ENCODE assay signal across 8 mouse cellular contexts in genomic region chr8:123892586-123893155, GRCm38 (mm10). TPM values are rescaled to one million over a fixed set of nuclear protein-coding genes. Genes with fewer than 3 reads are reported as not detected.
DNase-seq lines count a peak whose midpoint lies in the region; ATAC-seq lines count a peak whose summit lies in the region.

No protein-coding gene starts in this region.

- peaks cover 71% of the 10 kb centered on the region for H3K27me3 ChIP-seq in liver, embryonic 11.5 days (replicated peaks; ENCODE audit: control insufficient read depth, insufficient read depth, low read length)
- peaks cover 51% of the 10 kb centered on the region for H3K27me3 ChIP-seq in limb, embryonic 11.5 days (ENCODE audit: control insufficient read depth, insufficient read depth, low read length)

- DNase-seq in liver, embryonic 11.5 days (ENCODE audit: low spot score) = no peak
- DNase-seq in liver = no peak
- peak; percentile 48 for DNase-seq in limb, embryonic 11.5 days (ENCODE audit: low spot score)
- peak; percentile 40 for DNase-seq in retina, postnatal 1 day
- no peak for DNase-seq in kidney, postnatal 25 days
- DNase-seq in layer of hippocampus, adult 9-11 months = no peak
- DNase-seq in frontal cortex, postnatal 36 days (ENCODE audit: low spot score in 2 of 2) = no peak

- no peak for ATAC-seq in liver, embryonic 11.5 days (replicated peaks; ENCODE audit: low FRiP score)
- ATAC-seq in erythroblast, adult 5-6 weeks (replicated peaks; ENCODE audit: low FRiP score, poor library complexity, severe bottlenecking) = 0 out of 2 replicates have a peak, but pooled peaks have one; percentile 9
- ATAC-seq in limb, embryonic 11.5 days (ENCODE audit: insufficient number of reproducible peaks, low FRiP score, low TSS enrichment, low read depth) = no peak

- no peak overlapping the region for H3K4me2 ChIP-seq in liver, embryonic 11.5 days
- H3K4me2 ChIP-seq in limb, embryonic 11.5 days (ENCODE audit: low read depth, severe bottlenecking) = no peak overlapping the region

- H3K4me3 ChIP-seq in liver, embryonic 11.5 days (ENCODE audit: low read depth, low read length) = peak overlapping the region; percentile 25; the same call in 1 of the 2 replicates
- no peak overlapping the region; the same call in 1 of the 2 replicates for H3K4me3 ChIP-seq in limb, embryonic 11.5 days (ENCODE audit: low read depth, low read length)

- H3K9me3 ChIP-seq in liver, embryonic 11.5 days (ENCODE audit: control insufficient read depth, low read length) = no peaks in the 10 kb centered on the region
- no peaks in the 10 kb centered on the region for H3K9me3 ChIP-seq in limb, embryonic 11.5 days (ENCODE audit: control insufficient read depth, low read length)

- H3K27ac ChIP-seq in liver, embryonic 11.5 days (ENCODE audit: low read depth, low read length) = no peak overlapping the region
- no peak overlapping the region for H3K27ac ChIP-seq in limb, embryonic 11.5 days (replicated peaks; ENCODE audit: low read depth, low read length)

- no peak overlapping the region for H3K9ac ChIP-seq in liver, embryonic 11.5 days (ENCODE audit: low read depth, low read length)
- H3K9ac ChIP-seq in limb, embryonic 11.5 days (ENCODE audit: low read length) = no peak overlapping the region

- 15% methylated on average over 30 of the region's 30 CpGs for WGBS in liver, embryonic 11.5 days
- WGBS in limb, embryonic 11.5 days = 8% methylated on average over 30 of the region's 30 CpGs

- no peaks in the 10 kb centered on the region for H3K36me3 ChIP-seq in liver, embryonic 11.5 days (ENCODE audit: control insufficient read depth, insufficient read depth, low read length)
- H3K36me3 ChIP-seq in limb, embryonic 11.5 days (ENCODE audit: control insufficient read depth, insufficient read depth, low read length) = no peaks in the 10 kb centered on the region

- no peaks in the 10 kb centered on the region for H3K4me1 ChIP-seq in liver, embryonic 11.5 days (replicated peaks; ENCODE audit: control insufficient read depth, insufficient read depth, low read length)
- H3K4me1 ChIP-seq in limb, embryonic 11.5 days (ENCODE audit: control insufficient read depth, insufficient read depth, low read length) = peaks cover 4% of the 10 kb centered on the region; the same call in 1 of the 2 replicates

RNA-seq across cellular contexts. Expression of gene Acta1, which starts 1.9 kb away (rescaled TPM):
- polyA plus RNA-seq in liver, embryonic 11.5 days (2014; fragmentation: Nextera tagmentation; extraction: Ambion mirVana) = 2.5 and 6.7 TPM in 2 replicates
- total RNA-seq in erythroblast, adult 5-6 weeks (2015; ENCODE audit: low replicate concordance) = 1.9 and 5.4 TPM in 2 replicates
- total RNA-seq in erythroblast, adult 5-6 weeks (2017; ENCODE audit: low replicate concordance) = 0.70 and 0.94 TPM in 2 replicates
- polyA plus RNA-seq in limb, embryonic 11.5 days (2014; fragmentation: Nextera tagmentation; extraction: Ambion mirVana) = 12.0 and 13.5 TPM in 2 replicates

RNA-seq across cellular contexts. Expression of gene Ccsap, which starts 32.7 kb away (rescaled TPM):
- 4.6 and 5.2 TPM in 2 replicates for polyA plus RNA-seq in liver, embryonic 11.5 days (2014; fragmentation: Nextera tagmentation; extraction: Ambion mirVana)
- 7.9 and 9.0 TPM in 2 replicates for total RNA-seq in erythroblast, adult 5-6 weeks (2015; ENCODE audit: low replicate concordance)
- total RNA-seq in erythroblast, adult 5-6 weeks (2017; ENCODE audit: low replicate concordance) = 9.8 and 11.9 TPM in 2 replicates
- polyA plus RNA-seq in limb, embryonic 11.5 days (2014; fragmentation: Nextera tagmentation; extraction: Ambion mirVana) = 6.3 and 7.3 TPM in 2 replicates

RNA-seq across cellular contexts. Expression of gene Nup133, which starts 56.4 kb away (rescaled TPM):
- polyA plus RNA-seq in liver, embryonic 11.5 days (2014; fragmentation: Nextera tagmentation; extraction: Ambion mirVana) = 47.4 and 49.3 TPM in 2 replicates
- 40.0 and 44.9 TPM in 2 replicates for total RNA-seq in erythroblast, adult 5-6 weeks (2015; ENCODE audit: low replicate concordance)
- 69.3 and 79.0 TPM in 2 replicates for total RNA-seq in erythroblast, adult 5-6 weeks (2017; ENCODE audit: low replicate concordance)
- polyA plus RNA-seq in limb, embryonic 11.5 days (2014; fragmentation: Nextera tagmentation; extraction: Ambion mirVana) = 58.3 and 62.7 TPM in 2 replicates

Comparison
In these comparisons a context has a peak if more than half of its experiments do, and no peak if none do; other contexts are left out.
1. DNase-seq: peak in limb, embryonic 11.5 days (single experiment) and retina, postnatal 1 day (single experiment); none in liver, embryonic 11.5 days (single experiment), liver (single experiment), kidney, postnatal 25 days (0 of 2), layer of hippocampus, adult 9-11 months (single experiment) and frontal cortex, postnatal 36 days (0 of 2).